Mouse (Mus musculus) heart, adult 2 months (tissue): ENCODE data around the gene Tub.

ENCODE experiments used
- CTCF ChIP-seq: fragments of 200-600 bp; IDR thresholded peaks from 2 replicates; pipeline ENCODE4 v1.8.1; 2022; ENCODE audit warnings: antibody characterized with exemption, mild to moderate bottlenecking, moderate library complexity
- EP300 ChIP-seq: fragments of 200-500 bp; IDR thresholded peaks from 2 replicates; pipeline ENCODE4 v1.6.1; 2011; ENCODE audit warnings: low read depth, low read length, control low read depth; ENCODE audit not compliant: insufficient read depth

GRCm38 (mm10) chr7:108936591-108936990 is 13.5 kb upstream of the Tub start:
- TF ChIP-seq CTCF (no peak), EP300 (no peak)
